Mouse (Mus musculus): ENCODE measurements around the gene 2610507B11Rik. TPM values are rescaled to one million over a fixed set of nuclear protein-coding genes. Genes with fewer than 3 reads are reported as not detected.
"Not testable (repeated sequence)": the region's sequence is repeated elsewhere in the genome, so short reads cannot be mapped to it uniquely, and the experiment has no call there.

Gene 2610507B11Rik
- polyA plus RNA-seq, 1 experiment from 2014 or later: 60.5 TPM

GRCm38 (mm10) chr11:78247727-78248140 is 13.8 kb upstream of the 2610507B11Rik start:
- Histone ChIP-seq H3K9ac (replicated peaks) (no peak overlapping the region), H3K9me3 (no peaks in the 10 kb centered on the region), H3K4me3 (no peak overlapping the region), H3K4me2 (replicated peaks) (no peak overlapping the region), H3K36me3 (peaks cover 23% of the 10 kb centered on the region), H3K27ac (replicated peaks) (no peak overlapping the region), H3K27me3 (no peaks in the 10 kb centered on the region), H3K4me1 (peaks cover 45% of the 10 kb centered on the region)
- ATAC-seq (replicated peaks): no peak
- 54% methylated on average over 4 of the region's 4 CpGs for WGBS

GRCm38 (mm10) chr11:78256618-78257017 is 4.9 kb upstream of the 2610507B11Rik start:
- no peak for ATAC-seq (replicated peaks)
- no peaks in the 10 kb centered on the region for H3K4me1 ChIP-seq
- H3K9ac ChIP-seq (replicated peaks): no peak overlapping the region
- no peaks in the 10 kb centered on the region for H3K9me3 ChIP-seq
- H3K4me2 ChIP-seq (replicated peaks): no peak overlapping the region
- no peak overlapping the region for H3K4me3 ChIP-seq
- WGBS: 90% methylated on average over 1 of the region's 1 CpGs
- no peaks in the 10 kb centered on the region for H3K27me3 ChIP-seq
- peaks cover 35% of the 10 kb centered on the region for H3K36me3 ChIP-seq
- no peak overlapping the region for H3K27ac ChIP-seq (replicated peaks)

- Histone ChIP-seq H3K9me3 (no peaks in the 10 kb centered on the region), H3K9ac (replicated peaks) (no peak overlapping the region), H3K36me3 (peaks cover 24% of the 10 kb centered on the region), H3K4me1 (peaks cover 11% of the 10 kb centered on the region), H3K4me3 (peak overlapping the region; percentile 97), H3K27ac (replicated peaks) (no peak overlapping the region; the same call in 1 of the 2 replicates), H3K4me2 (replicated peaks) (peak overlapping the region; percentile 85), H3K27me3 (no peaks in the 10 kb centered on the region)
- WGBS: 98% methylated on average over 2 of the region's 2 CpGs
- ATAC-seq (replicated peaks): no peak
Observed at GRCm38 (mm10) chr11:78260489-78261258, 878 bp upstream of the 2610507B11Rik start.

GRCm38 (mm10) chr11:78262550-78262949 is 998 bp downstream of the 2610507B11Rik start:
- H3K9ac ChIP-seq (replicated peaks): peak overlapping the region; percentile 91; the same call in 1 of the 2 replicates
- ATAC-seq (replicated peaks): no peak
- peak overlapping the region; percentile 88 for H3K27ac ChIP-seq (replicated peaks)
- peak overlapping the region; percentile 97 for H3K4me3 ChIP-seq
- H3K36me3 ChIP-seq: peaks cover 36% of the 10 kb centered on the region
- 3% methylated on average over 8 of the region's 8 CpGs for WGBS
- H3K4me2 ChIP-seq (replicated peaks): peak overlapping the region; percentile 85
- no peaks in the 10 kb centered on the region for H3K27me3 ChIP-seq
- H3K9me3 ChIP-seq: no peaks in the 10 kb centered on the region
- peaks cover 11% of the 10 kb centered on the region for H3K4me1 ChIP-seq

- Histone ChIP-seq H3K9me3 (no peaks in the 10 kb centered on the region), H3K4me1 (peaks cover 11% of the 10 kb centered on the region), H3K27me3 (no peaks in the 10 kb centered on the region), H3K4me2 (replicated peaks) (no peak overlapping the region), H3K27ac (replicated peaks) (no peak overlapping the region), H3K9ac (replicated peaks) (no peak overlapping the region), H3K36me3 (peaks cover 63% of the 10 kb centered on the region), H3K4me3 (no peak overlapping the region)
- 92% methylated on average over 6 of the region's 6 CpGs for WGBS
- ATAC-seq (replicated peaks): no peak
Observed at GRCm38 (mm10) chr11:78265571-78265970, 4.0 kb downstream of the 2610507B11Rik start.

GRCm38 (mm10) chr11:78271986-78272385 is 10.4 kb downstream of the 2610507B11Rik start:
- Histone ChIP-seq H3K9ac (replicated peaks) (no peak overlapping the region), H3K27ac (replicated peaks) (no peak overlapping the region), H3K4me1 (no peaks in the 10 kb centered on the region), H3K36me3 (peaks cover 94% of the 10 kb centered on the region), H3K4me2 (replicated peaks) (no peak overlapping the region), H3K9me3 (no peaks in the 10 kb centered on the region), H3K27me3 (no peaks in the 10 kb centered on the region), H3K4me3 (no peak overlapping the region)
- 81% methylated on average over 13 of the region's 13 CpGs for WGBS
- ATAC-seq (replicated peaks): no peak

- no peaks in the 10 kb centered on the region for H3K27me3 ChIP-seq
- no peak overlapping the region for H3K9ac ChIP-seq (replicated peaks)
- H3K27ac ChIP-seq (replicated peaks): no peak overlapping the region
- no peak overlapping the region for H3K4me3 ChIP-seq
- H3K36me3 ChIP-seq: peaks cover 99% of the 10 kb centered on the region
- H3K4me1 ChIP-seq: no peaks in the 10 kb centered on the region
- 94% methylated on average over 1 of the region's 1 CpGs for WGBS
- no peaks in the 10 kb centered on the region for H3K9me3 ChIP-seq
- H3K4me2 ChIP-seq (replicated peaks): no peak overlapping the region
- ATAC-seq (replicated peaks): no peak
Observed at GRCm38 (mm10) chr11:78275596-78275995, 14.0 kb downstream of the 2610507B11Rik start.

GRCm38 (mm10) chr11:78276169-78276568 is 14.6 kb downstream of the 2610507B11Rik start:
- H3K4me1 ChIP-seq; H3K9me3 ChIP-seq; H3K27ac ChIP-seq (replicated peaks); H3K4me2 ChIP-seq (replicated peaks); H3K9ac ChIP-seq (replicated peaks); H3K27me3 ChIP-seq; H3K4me3 ChIP-seq; ATAC-seq (replicated peaks): not testable (repeated sequence)
- peaks cover 99% of the 10 kb centered on the region for H3K36me3 ChIP-seq
- WGBS: 95% methylated on average over 4 of the region's 4 CpGs

- H3K4me3 ChIP-seq: no peak overlapping the region
Observed at GRCm38 (mm10) chr11:78278853-78279252, 17.3 kb downstream of the 2610507B11Rik start.

GRCm38 (mm10) chr11:78279586-78279985 is 18.0 kb downstream of the 2610507B11Rik start:
- peaks cover 99% of the 10 kb centered on the region for H3K36me3 ChIP-seq
- no peak overlapping the region for H3K27ac ChIP-seq (replicated peaks)
- H3K4me3 ChIP-seq: no peak overlapping the region
- no peaks in the 10 kb centered on the region for H3K9me3 ChIP-seq
- H3K27me3 ChIP-seq: no peaks in the 10 kb centered on the region
- WGBS: 86% methylated on average over 4 of the region's 4 CpGs
- H3K9ac ChIP-seq (replicated peaks): no peak overlapping the region
- no peak overlapping the region for H3K4me2 ChIP-seq (replicated peaks)
- H3K4me1 ChIP-seq: no peaks in the 10 kb centered on the region
- no peak for ATAC-seq (replicated peaks)

More at GRCm38 (mm10) chr11:78278853-78279252, 17.3 kb downstream of the 2610507B11Rik start:
- Histone ChIP-seq H3K36me3 (peaks cover 99% of the 10 kb centered on the region), H3K4me2 (replicated peaks) (no peak overlapping the region), H3K9me3 (no peaks in the 10 kb centered on the region), H3K27me3 (no peaks in the 10 kb centered on the region), H3K9ac (replicated peaks) (no peak overlapping the region), H3K27ac (replicated peaks) (no peak overlapping the region), H3K4me1 (no peaks in the 10 kb centered on the region)
- ATAC-seq (replicated peaks): no peak
- WGBS: 93% methylated on average over 7 of the region's 7 CpGs

- Histone ChIP-seq H3K9me3 (no peaks in the 10 kb centered on the region), H3K27ac (replicated peaks) (no peak overlapping the region), H3K4me1 (no peaks in the 10 kb centered on the region), H3K4me2 (replicated peaks) (no peak overlapping the region), H3K36me3 (peaks cover 84% of the 10 kb centered on the region), H3K9ac (replicated peaks) (no peak overlapping the region), H3K27me3 (no peaks in the 10 kb centered on the region), H3K4me3 (no peak overlapping the region)
- WGBS: 90% methylated on average over 7 of the region's 7 CpGs
- ATAC-seq (replicated peaks): no peak
Observed at GRCm38 (mm10) chr11:78289146-78289763, 27.7 kb downstream of the 2610507B11Rik start.

- no peak within 1 kb of the TSS for H3K4me2 ChIP-seq (replicated peaks)
- peaks cover 70% of the 10 kb centered on the region for H3K36me3 ChIP-seq
- no peaks in the 10 kb centered on the region for H3K27me3 ChIP-seq
- WGBS: 91% methylated on average over 4 of the region's 4 CpGs
- H3K9me3 ChIP-seq: no peaks in the 10 kb centered on the region
- H3K4me1 ChIP-seq: no peaks in the 10 kb centered on the region
- H3K4me3 ChIP-seq: no peak within 1 kb of the TSS
- ATAC-seq (replicated peaks): no peak
- H3K27ac ChIP-seq (replicated peaks): no peak within 1 kb of the TSS
- H3K9ac ChIP-seq (replicated peaks): no peak within 1 kb of the TSS
Observed at GRCm38 (mm10) chr11:78290654-78291053, 29.1 kb downstream of the 2610507B11Rik start, which contains the start of gene BC030499. Gene BC030499, plus strand, starts transcription at chr11:78290841.
